Mouse (Mus musculus) ES-Bruce4 (cell line): ENCODE data around the gene Ankrd11. TPM values are rescaled to one million over a fixed set of nuclear protein-coding genes. Genes with fewer than 3 reads are reported as not detected.
"Not testable (repeated sequence)": the region's sequence is repeated elsewhere in the genome, so short reads cannot be mapped to it uniquely, and the experiment has no call there.

ENCODE experiments used
- H3K27ac ChIP-seq: 2 replicates; pipeline ENCODE4 v1.5.1; 2012; ENCODE audit warnings: low read length, inconsistent platforms; ENCODE audit not compliant: insufficient read depth
- H3K27me3 ChIP-seq: 2 replicates; pipeline ENCODE4 v1.6.1; 2012; ENCODE audit warnings: mild to moderate bottlenecking, low read length, inconsistent platforms; ENCODE audit not compliant: control insufficient read depth, poor library complexity, insufficient read depth, severe bottlenecking
- H3K36me3 ChIP-seq: 2 replicates; pipeline ENCODE4 v1.6.1; 2012; ENCODE audit warnings: inconsistent platforms, mild to moderate bottlenecking, low read length, moderate library complexity; ENCODE audit not compliant: control insufficient read depth, poor library complexity, insufficient read depth, severe bottlenecking
- H3K4me1 ChIP-seq: one replicate; pipeline ENCODE4 v1.8.1; 2011; ENCODE audit warnings: low read length; ENCODE audit not compliant: control insufficient read depth, insufficient read depth
- H3K4me3 ChIP-seq: 2 replicates; pipeline ENCODE4 v1.5.1; 2011; ENCODE audit warnings: low read depth, mild to moderate bottlenecking, low read length
- H3K9ac ChIP-seq: 2 replicates; pipeline ENCODE4 v1.6.1; 2012; ENCODE audit warnings: low read depth, mild to moderate bottlenecking, inconsistent platforms; ENCODE audit not compliant: poor library complexity, severe bottlenecking
- H3K9me3 ChIP-seq: replicated peaks from 2 replicates; pipeline ENCODE4 v1.6.1; 2012; ENCODE audit warnings: mild to moderate bottlenecking, low read length, inconsistent platforms; ENCODE audit not compliant: control insufficient read depth, poor library complexity, insufficient read depth, severe bottlenecking
- CTCF ChIP-seq: IDR thresholded peaks from one replicate; pipeline ENCODE4 v1.8.1; 2011; ENCODE audit warnings: low read depth, low read length
- EP300 ChIP-seq: IDR thresholded peaks from 2 replicates; pipeline ENCODE4 v1.6.1; 2011; ENCODE audit warnings: low read depth, low read length; ENCODE audit not compliant: insufficient read depth
- POLR2A ChIP-seq: IDR thresholded peaks from one replicate; pipeline ENCODE4 v1.8.1; 2011; ENCODE audit warnings: low read length; ENCODE audit not compliant: insufficient read depth
- polyA plus RNA-seq: library from polyadenylated mRNA; stranded (reverse); fragments of >200 nt; gene quantifications from 2 replicates; pipeline ENCODE4 v1.2.4, GENCODE M21; 2011; ENCODE audit warnings: low read depth; ENCODE audit not compliant: missing spikeins, insufficient read depth, insufficient read length

The Ankrd11 gene
- polyA plus RNA-seq, 1 experiment, result 148 TPM

- H3K9me3 ChIP-seq, result no peaks in the 10 kb centered on the region
- no peak overlapping the region for H3K4me3 ChIP-seq
- no peaks in the 10 kb centered on the region for H3K27me3 ChIP-seq
- H3K27ac ChIP-seq, result no peak overlapping the region
- TF ChIP-seq EP300 (no peak), POLR2A (no peak), CTCF (no peak)
- H3K36me3 ChIP-seq, result no peaks in the 10 kb centered on the region
- H3K4me1 ChIP-seq, result no peaks in the 10 kb centered on the region
- no peak overlapping the region for H3K9ac ChIP-seq
Measured at GRCm38 (mm10) chr8:123051458-123051857, 9.4 kb upstream of the Ankrd11 start.

GRCm38 (mm10) chr8:123048402-123048801 is 6.3 kb upstream of the Ankrd11 start:
- H3K4me3 ChIP-seq, result no peak overlapping the region
- H3K9ac ChIP-seq, result no peak overlapping the region
- H3K36me3 ChIP-seq, result peaks cover 7% of the 10 kb centered on the region
- H3K27ac ChIP-seq, result no peak overlapping the region
- no peaks in the 10 kb centered on the region for H3K9me3 ChIP-seq
- TF ChIP-seq EP300, result no peak
- TF ChIP-seq CTCF, result no peak
- no peak for TF ChIP-seq POLR2A
- no peaks in the 10 kb centered on the region for H3K4me1 ChIP-seq
- H3K27me3 ChIP-seq, result no peaks in the 10 kb centered on the region

GRCm38 (mm10) chr8:123047827-123048226 is 5.8 kb upstream of the Ankrd11 start:
- Histone ChIP-seq H3K27me3 (no peaks in the 10 kb centered on the region), H3K9me3 (no peaks in the 10 kb centered on the region), H3K4me3 (no peak overlapping the region), H3K27ac (no peak overlapping the region), H3K9ac (no peak overlapping the region), H3K36me3 (peaks cover 7% of the 10 kb centered on the region), H3K4me1 (no peaks in the 10 kb centered on the region)
- TF ChIP-seq CTCF (no peak), EP300 (no peak), POLR2A (no peak)

GRCm38 (mm10) chr8:123046706-123047105 is 4.6 kb upstream of the Ankrd11 start:
- H3K36me3 ChIP-seq, result peaks cover 7% of the 10 kb centered on the region
- TF ChIP-seq CTCF, result no peak
- no peak for TF ChIP-seq EP300
- no peak for TF ChIP-seq POLR2A
- no peaks in the 10 kb centered on the region for H3K27me3 ChIP-seq
- no peak overlapping the region for H3K27ac ChIP-seq
- H3K4me1 ChIP-seq, result no peaks in the 10 kb centered on the region
- H3K9me3 ChIP-seq, result no peaks in the 10 kb centered on the region
- no peak overlapping the region for H3K9ac ChIP-seq
- H3K4me3 ChIP-seq, result no peak overlapping the region

GRCm38 (mm10) chr8:123044743-123045425 is 2.8 kb upstream of the Ankrd11 start:
- not testable (repeated sequence) for H3K4me3 ChIP-seq, H3K36me3 ChIP-seq, H3K9ac ChIP-seq, H3K4me1 ChIP-seq, H3K27ac ChIP-seq, H3K27me3 ChIP-seq, H3K9me3 ChIP-seq

GRCm38 (mm10) chr8:123043941-123044340 is 1.9 kb upstream of the Ankrd11 start:
- Histone ChIP-seq H3K4me1 (no peaks in the 10 kb centered on the region), H3K9me3 (no peaks in the 10 kb centered on the region), H3K4me3 (no peak overlapping the region), H3K27ac (no peak overlapping the region), H3K27me3 (no peaks in the 10 kb centered on the region), H3K36me3 (peaks cover 7% of the 10 kb centered on the region), H3K9ac (peak overlapping the region; percentile 79; the same call in 1 of the 2 replicates)
- TF ChIP-seq CTCF, result no peak
- TF ChIP-seq POLR2A, result no peak
- TF ChIP-seq EP300, result no peak
